Mouse (Mus musculus): Measurements from ENCODE around the gene Daxx. TPM values are rescaled to one million over a fixed set of nuclear protein-coding genes. Genes with fewer than 3 reads are reported as not detected.
"Not testable (repeated sequence)": the region's sequence is repeated elsewhere in the genome, so short reads cannot be mapped to it uniquely, and the experiment has no call there.

Daxx gene
- polyA plus RNA-seq, 1 experiment: 43.8 TPM

- DNase-seq (ENCODE audit: low read depth): no peak
- TF ChIP-seq POLR2A (IDR thresholded peaks at IDR 0.05; ENCODE audit: borderline replicate concordance, extremely low read depth, insufficient read depth, insufficient read length, poor library complexity, severe bottlenecking): no peak
- TF ChIP-seq CTCF (IDR thresholded peaks at IDR 0.05; ENCODE audit: borderline replicate concordance, extremely low read depth, insufficient read depth, insufficient read length): no peak
Measured at GRCm38 (mm10) chr17:33940981-33941380, 31.8 kb downstream of the Daxx start.

- TF ChIP-seq CTCF (IDR thresholded peaks at IDR 0.05; ENCODE audit: borderline replicate concordance, extremely low read depth, insufficient read depth, insufficient read length): no peak
- no peak for TF ChIP-seq POLR2A (IDR thresholded peaks at IDR 0.05; ENCODE audit: borderline replicate concordance, extremely low read depth, insufficient read depth, insufficient read length, poor library complexity, severe bottlenecking)
- no peak for DNase-seq (ENCODE audit: low read depth)
Measured at GRCm38 (mm10) chr17:33941381-33941780, 32.2 kb downstream of the Daxx start.

GRCm38 (mm10) chr17:33943454-33943853, 34.2 kb downstream of the Daxx start:
- no peak for DNase-seq (ENCODE audit: low read depth)
- TF ChIP-seq CTCF (IDR thresholded peaks at IDR 0.05; ENCODE audit: borderline replicate concordance, extremely low read depth, insufficient read depth, insufficient read length): no peak
- TF ChIP-seq POLR2A (IDR thresholded peaks at IDR 0.05; ENCODE audit: borderline replicate concordance, extremely low read depth, insufficient read depth, insufficient read length, poor library complexity, severe bottlenecking): no peak

GRCm38 (mm10) chr17:33947430-33948089, 38.3 kb downstream of the Daxx start:
- no peak for DNase-seq (ENCODE audit: low read depth)
- no peak for TF ChIP-seq CTCF (IDR thresholded peaks at IDR 0.05; ENCODE audit: borderline replicate concordance, extremely low read depth, insufficient read depth, insufficient read length)

GRCm38 (mm10) chr17:33948090-33948904, 39.1 kb downstream of the Daxx start:
- no peak for TF ChIP-seq POLR2A (IDR thresholded peaks at IDR 0.05; ENCODE audit: borderline replicate concordance, extremely low read depth, insufficient read depth, insufficient read length, poor library complexity, severe bottlenecking)

GRCm38 (mm10) chr17:33948905-33949537, 39.8 kb downstream of the Daxx start:
- DNase-seq (ENCODE audit: low read depth): no peak
- no peak for TF ChIP-seq POLR2A (IDR thresholded peaks at IDR 0.05; ENCODE audit: borderline replicate concordance, extremely low read depth, insufficient read depth, insufficient read length, poor library complexity, severe bottlenecking)
- no peak for TF ChIP-seq CTCF (IDR thresholded peaks at IDR 0.05; ENCODE audit: borderline replicate concordance, extremely low read depth, insufficient read depth, insufficient read length)

More at GRCm38 (mm10) chr17:33948090-33948904, 39.1 kb downstream of the Daxx start:
- DNase-seq (ENCODE audit: low read depth): no peak

- TF ChIP-seq CTCF (IDR thresholded peaks at IDR 0.05; ENCODE audit: borderline replicate concordance, extremely low read depth, insufficient read depth, insufficient read length): no peak
- no peak for TF ChIP-seq POLR2A (IDR thresholded peaks at IDR 0.05; ENCODE audit: borderline replicate concordance, extremely low read depth, insufficient read depth, insufficient read length, poor library complexity, severe bottlenecking)
- DNase-seq (ENCODE audit: low read depth): no peak
Measured at GRCm38 (mm10) chr17:33950131-33950625, 41.0 kb downstream of the Daxx start.

GRCm38 (mm10) chr17:33951021-33951946, 42.1 kb downstream of the Daxx start, which contains the start of gene B3galt4:
TSS of gene B3galt4 (minus strand) at chr17:33951488.
- TF ChIP-seq POLR2A (IDR thresholded peaks at IDR 0.05; ENCODE audit: borderline replicate concordance, extremely low read depth, insufficient read depth, insufficient read length, poor library complexity, severe bottlenecking) (peak; percentile 43; the same call in 1 of the 2 replicates), CTCF (IDR thresholded peaks at IDR 0.05; ENCODE audit: borderline replicate concordance, extremely low read depth, insufficient read depth, insufficient read length) (no peak)
- DNase-seq (ENCODE audit: low read depth): peak; percentile 95

GRCm38 (mm10) chr17:33952015-33952414, 42.8 kb downstream of the Daxx start:
- DNase-seq (ENCODE audit: low read depth): not testable (repeated sequence)

- DNase-seq (ENCODE audit: low read depth): no peak
- no peak for TF ChIP-seq POLR2A (IDR thresholded peaks at IDR 0.05; ENCODE audit: borderline replicate concordance, extremely low read depth, insufficient read depth, insufficient read length, poor library complexity, severe bottlenecking)
- TF ChIP-seq CTCF (IDR thresholded peaks at IDR 0.05; ENCODE audit: borderline replicate concordance, extremely low read depth, insufficient read depth, insufficient read length): no peak
Measured at GRCm38 (mm10) chr17:33952879-33953278, 43.7 kb downstream of the Daxx start.

GRCm38 (mm10) chr17:33953310-33953709, 44.1 kb downstream of the Daxx start:
- TF ChIP-seq POLR2A (IDR thresholded peaks at IDR 0.05; ENCODE audit: borderline replicate concordance, extremely low read depth, insufficient read depth, insufficient read length, poor library complexity, severe bottlenecking) (no peak), CTCF (IDR thresholded peaks at IDR 0.05; ENCODE audit: borderline replicate concordance, extremely low read depth, insufficient read depth, insufficient read length) (no peak)
- no peak for DNase-seq (ENCODE audit: low read depth)

Data from brain, embryonic 14.5 days (tissue).